Comparison of ENCODE assay signal across 8 mouse cellular contexts in the genomic region with DNA sequence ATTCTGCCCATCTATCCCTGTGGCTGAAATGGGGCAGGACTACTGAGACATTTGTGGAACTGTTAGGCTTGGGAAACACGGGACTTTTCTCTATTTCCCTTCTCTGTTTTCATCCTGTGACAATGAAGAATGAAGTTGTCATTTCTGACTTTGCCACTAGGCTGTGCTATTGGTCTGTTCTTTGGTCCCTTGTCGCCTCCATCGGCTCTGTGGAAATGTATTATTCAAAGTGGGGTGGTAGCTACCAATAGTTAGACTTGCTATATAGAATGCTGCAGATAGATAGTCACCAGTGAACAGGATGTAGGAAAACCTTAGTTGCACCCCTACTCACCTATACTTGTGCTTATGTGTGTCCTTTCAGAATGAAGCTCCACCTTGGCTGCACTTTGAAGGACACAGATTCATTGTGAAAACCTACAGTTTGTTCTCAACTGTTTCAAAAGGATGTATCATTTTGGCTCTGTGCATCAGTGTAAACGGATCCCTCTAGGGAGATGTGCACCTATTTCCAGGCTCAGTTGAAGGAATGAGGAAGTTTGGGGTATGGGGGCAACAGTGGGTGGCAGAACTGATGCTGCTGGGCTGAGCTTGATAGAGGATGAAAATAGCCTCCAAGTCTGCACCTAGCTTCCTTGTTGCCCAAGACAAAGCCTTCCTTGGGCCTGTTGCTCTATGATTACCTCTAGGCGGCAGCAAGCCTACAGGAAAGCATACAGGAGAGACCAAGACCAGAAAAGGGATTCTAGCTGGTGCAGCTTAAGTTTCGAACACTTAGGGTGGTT.
DNase-seq lines count a peak whose midpoint lies in the region; ATAC-seq and TF ChIP-seq lines count a peak whose summit lies in the region.

No protein-coding gene starts in this region.

- 22% methylated on average over 6 of the region's 6 CpGs for WGBS in cerebellum, adult 2 months

- TF ChIP-seq CTCF in cerebellum, adult 2 months (IDR thresholded peaks at IDR 0.05; ENCODE audit: borderline replicate concordance, insufficient read depth, low read depth, low read length) = peak; percentile 74

- H3K27me3 ChIP-seq in cerebellum, adult 2 months (ENCODE audit: control insufficient read depth, insufficient read depth, low read length) = no peaks in the 10 kb centered on the region; the same call in 1 of the 2 replicates

- no peak for TF ChIP-seq POLR2A in cerebellum, adult 2 months (IDR thresholded peaks at IDR 0.05; ENCODE audit: borderline replicate concordance, insufficient read depth, low read length)

- peak; percentile 43 for DNase-seq in CD4-positive, CD25-positive, alpha-beta regulatory T cell, adult 2 months (ENCODE audit: low read depth, low spot score)
- DNase-seq in 3T3-L1 (ENCODE audit: low read depth, low spot score) = peak; percentile 69
- DNase-seq in cerebellum, adult 2 months = peak; percentile 29 to 42
- peak; percentile 59 to 96 for DNase-seq in frontal cortex, adult 2 months (ENCODE audit: extremely low spot score in 1 of 2, low spot score in 1 of 2)
- DNase-seq in layer of hippocampus, adult 18-20 months (ENCODE audit: low spot score in 2 of 2) = peak; percentile 78 to 92
- DNase-seq in right cerebral cortex, postnatal 4 days = peak; percentile 68

- no peaks in the 10 kb centered on the region for H3K4me1 ChIP-seq in cerebellum, adult 2 months (ENCODE audit: control insufficient read depth, insufficient read depth, low read length)

- no peak overlapping the region for H3K27ac ChIP-seq in cerebellum, adult 2 months (ENCODE audit: insufficient read depth, low read length)

- no peak overlapping the region for H3K4me3 ChIP-seq in cerebellum, adult 2 months (replicated peaks; ENCODE audit: insufficient read depth, low read depth, low read length)

- no peak for ATAC-seq in CD4-positive, CD25-positive, alpha-beta regulatory T cell, adult 4 months
- peak; percentile 63; the same call in 1 of the 2 replicates for ATAC-seq in megakaryocyte-erythroid progenitor cell, adult 5-6 weeks (replicated peaks; ENCODE audit: low FRiP score, low TSS enrichment, poor library complexity, severe bottlenecking)
